Mouse (Mus musculus): Measurements from ENCODE around the gene Npas1.

Npas1 gene

DNA sequence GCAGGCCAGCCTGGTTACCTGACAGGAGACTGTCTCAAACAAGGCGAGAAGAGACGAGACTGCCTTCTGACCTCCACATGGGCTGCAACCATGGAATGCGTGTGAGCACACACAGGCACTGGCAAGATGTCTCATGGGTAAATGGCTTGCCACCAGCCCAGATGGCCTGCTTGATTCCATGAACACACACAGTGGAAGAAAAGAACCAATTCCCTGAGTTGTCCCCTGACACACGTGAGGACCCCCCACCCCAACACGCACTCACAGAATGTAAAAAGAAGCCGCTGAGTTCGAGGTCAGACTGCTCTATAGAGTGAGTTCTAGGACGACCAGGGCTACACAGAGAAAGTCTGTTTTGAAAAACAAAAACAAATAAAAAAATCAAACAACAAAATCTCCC, at the start of gene Npas1:
Npas1 (minus strand) TSS at position 101 of the 400 bp plus-strand sequence.
- no peak for DNase-seq (ENCODE audit: low spot score in 2 of 2)

DNA sequence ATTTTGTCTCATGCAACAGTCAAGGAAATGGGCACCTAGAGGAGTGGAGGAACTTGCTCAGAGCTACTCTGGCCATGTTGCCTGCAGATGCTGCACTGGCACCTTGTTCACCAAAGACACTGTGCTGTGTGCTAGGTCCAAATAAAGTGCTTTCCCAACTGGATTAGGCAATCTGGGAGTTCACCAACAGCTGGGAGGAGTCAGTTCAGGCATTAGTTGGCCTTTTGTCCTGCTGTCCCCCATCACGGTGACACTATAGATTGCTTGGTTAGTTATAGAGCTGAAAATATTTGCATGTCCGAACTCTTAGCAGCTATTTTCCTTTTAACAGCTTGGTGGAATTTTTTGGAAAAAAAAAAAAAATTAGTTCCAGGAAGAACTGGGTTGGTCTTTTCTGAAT, 48.5 kb upstream of the Npas1 start:
- no peak for DNase-seq (ENCODE audit: low spot score in 2 of 2)

DNA sequence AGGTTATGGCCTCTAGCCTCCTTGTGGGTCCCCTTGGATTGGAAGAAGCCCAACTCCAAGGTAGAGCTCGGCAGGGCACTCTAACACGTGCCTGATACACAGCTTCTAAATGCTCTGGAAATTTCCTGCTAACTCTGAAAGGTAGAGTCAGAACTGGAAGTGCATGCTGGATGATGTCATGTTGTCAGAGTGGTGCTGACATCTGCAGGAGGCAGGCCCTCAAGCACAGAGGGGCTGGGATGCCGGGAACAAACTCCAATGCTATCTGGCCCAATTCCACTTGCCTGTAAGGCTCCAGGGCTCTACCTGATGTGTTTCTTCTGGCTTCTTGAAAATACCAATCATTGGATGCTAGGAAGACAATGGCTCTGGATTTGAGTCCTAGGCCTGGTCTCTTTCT, 47.9 kb upstream of the Npas1 start:
- DNase-seq (ENCODE audit: low spot score in 2 of 2), result no peak

- DNase-seq (ENCODE audit: low spot score in 2 of 2), result no peak
Observed at GRCm38 (mm10) chr7:16524308-16524707, 46.8 kb upstream of the Npas1 start.

- DNase-seq (ENCODE audit: low spot score in 2 of 2), result no peak
Observed at GRCm38 (mm10) chr7:16519310-16519709, 41.8 kb upstream of the Npas1 start.

GRCm38 (mm10) chr7:16517198-16517597, 39.7 kb upstream of the Npas1 start:
- no peak for DNase-seq (ENCODE audit: low spot score in 2 of 2)

GRCm38 (mm10) chr7:16507284-16507683, 29.8 kb upstream of the Npas1 start:
- peak; percentile 35 to 37 for DNase-seq (ENCODE audit: low spot score in 2 of 2)

DNA sequence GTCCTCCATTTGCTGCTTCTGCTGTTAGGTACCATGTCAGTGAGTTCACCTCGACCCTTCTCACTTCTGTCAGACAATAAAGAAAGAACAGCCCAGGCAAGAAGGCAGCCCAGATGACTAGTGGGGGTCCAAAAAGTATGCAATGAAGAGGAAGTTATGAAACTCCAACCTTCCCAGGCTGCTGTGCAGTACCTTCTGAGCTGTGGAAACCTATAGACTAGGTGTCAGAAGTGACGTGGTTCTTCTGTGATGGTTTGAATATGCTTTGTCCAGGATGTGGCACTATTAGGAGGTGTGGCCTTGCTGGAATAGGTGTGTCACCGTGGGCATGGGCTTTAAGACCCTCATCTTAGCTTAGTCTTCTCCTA, 27.7 kb upstream of the Npas1 start:
- no peak for DNase-seq (ENCODE audit: low spot score in 2 of 2)

DNA sequence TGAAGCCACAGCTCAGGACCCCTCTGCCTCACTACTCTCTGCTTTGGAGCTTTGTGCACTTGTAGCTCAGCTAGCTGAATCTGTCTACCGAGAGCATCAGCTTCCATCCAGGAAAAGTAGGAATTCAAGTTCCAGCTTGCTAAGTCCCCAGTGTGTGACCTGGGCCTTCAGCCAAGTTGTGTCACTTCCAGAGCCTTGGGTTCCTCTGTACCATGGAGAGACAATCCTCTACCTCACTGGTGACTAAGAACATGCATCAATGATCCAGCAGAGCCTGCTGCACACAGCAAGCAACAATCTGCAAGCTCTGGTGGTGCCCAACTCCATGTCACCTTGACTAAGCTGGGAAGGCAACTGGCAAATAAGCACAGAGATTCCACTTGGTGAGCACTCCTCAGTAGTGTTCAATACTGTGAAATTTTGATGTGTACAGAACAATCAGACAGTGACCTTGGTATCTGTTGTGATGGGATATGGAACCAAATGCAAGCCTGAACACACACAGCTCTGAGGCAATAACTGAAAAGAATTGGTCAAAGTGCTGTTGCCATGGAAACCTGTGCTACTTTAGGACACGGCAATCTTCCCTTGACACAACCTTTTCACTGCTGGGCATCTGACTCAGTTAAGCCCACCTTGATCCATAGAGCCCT, 27.2 kb upstream of the Npas1 start:
- DNase-seq (ENCODE audit: low spot score in 2 of 2), result no peak

GRCm38 (mm10) chr7:16501571-16501970, 24.0 kb upstream of the Npas1 start:
- DNase-seq (ENCODE audit: low spot score in 2 of 2), result no peak

- peak in 1 of 2 experiments; percentile 16 for DNase-seq (ENCODE audit: low spot score in 2 of 2)
Observed at GRCm38 (mm10) chr7:16499671-16500104, 22.2 kb upstream of the Npas1 start.

- DNase-seq (ENCODE audit: low spot score in 2 of 2), result no peak
Observed at GRCm38 (mm10) chr7:16496260-16496659, 18.7 kb upstream of the Npas1 start.

DNA sequence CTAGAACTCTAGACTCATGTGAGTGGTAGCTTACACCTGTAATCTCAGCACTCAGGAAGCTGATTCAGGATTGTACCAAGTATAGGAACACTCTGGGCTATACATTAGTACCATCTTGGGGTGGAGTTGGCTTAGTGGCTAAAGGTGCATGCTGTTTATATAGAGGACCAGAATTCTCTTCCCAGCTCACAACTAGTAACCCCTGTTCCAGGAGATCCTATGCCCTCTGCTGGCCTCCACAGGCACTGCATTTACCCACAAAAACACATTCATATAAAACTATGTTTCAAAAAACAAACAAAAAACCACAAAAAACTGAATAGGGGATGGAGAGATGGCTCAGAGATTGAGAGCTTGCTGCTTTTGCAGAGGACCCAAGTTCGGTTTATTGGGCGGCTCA, 15.8 kb upstream of the Npas1 start:
- peak; percentile 54 to 55 for DNase-seq (ENCODE audit: low spot score in 2 of 2)

GRCm38 (mm10) chr7:16492211-16492610, 14.7 kb upstream of the Npas1 start:
- peak in 1 of 2 experiments; percentile 55 for DNase-seq (ENCODE audit: low spot score in 2 of 2)

GRCm38 (mm10) chr7:16491759-16492158, 14.2 kb upstream of the Npas1 start:
- DNase-seq (ENCODE audit: low spot score in 2 of 2), result peak; percentile 57 to 59

DNA sequence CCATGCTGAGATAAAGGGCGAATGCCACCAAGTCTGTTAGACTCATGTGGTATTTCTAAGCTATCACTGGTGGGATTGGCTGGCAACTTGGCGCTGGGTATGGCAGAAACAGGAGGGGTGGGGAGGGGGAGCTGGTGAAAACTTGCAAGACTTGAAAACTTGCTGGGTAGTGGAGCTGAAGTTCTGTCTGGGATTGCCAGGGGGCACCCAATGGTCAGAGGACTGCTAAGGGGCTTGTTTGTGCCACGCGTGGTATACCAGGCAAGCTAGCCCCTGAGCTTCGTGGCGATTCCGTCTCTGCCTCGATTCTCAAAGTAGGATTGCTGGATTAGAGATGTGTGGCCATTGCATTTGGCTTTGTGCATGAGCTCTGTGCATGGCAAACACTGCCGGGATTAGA, 12.4 kb upstream of the Npas1 start:
- no peak for DNase-seq (ENCODE audit: low spot score in 2 of 2)

- DNase-seq (ENCODE audit: low spot score in 2 of 2), result no peak
Observed at GRCm38 (mm10) chr7:16488816-16489215, 11.3 kb upstream of the Npas1 start.

DNA sequence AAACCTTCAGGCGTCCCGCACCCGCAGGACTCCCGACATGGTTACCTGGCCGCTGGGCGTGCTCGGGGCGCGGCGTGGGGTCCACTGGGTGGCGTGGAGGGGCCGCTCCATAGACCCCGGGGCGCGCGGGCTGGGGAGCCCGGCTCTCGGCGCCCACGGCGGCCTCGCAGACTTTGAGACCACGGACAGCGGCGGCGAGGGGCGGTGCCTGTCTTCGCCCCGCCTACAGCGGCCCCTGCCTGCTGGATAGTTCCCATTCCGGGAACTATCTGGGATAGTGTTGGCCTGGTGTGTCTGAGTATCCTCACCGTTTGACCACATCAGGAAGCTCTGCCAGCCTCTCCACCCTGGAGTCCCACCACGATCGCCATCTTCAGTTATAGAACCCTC, 933 bp downstream of the Npas1 start:
- no peak for DNase-seq (ENCODE audit: low spot score in 2 of 2)

- DNase-seq (ENCODE audit: low spot score in 2 of 2), result no peak
Observed at GRCm38 (mm10) chr7:16475764-16476599, 1.5 kb downstream of the Npas1 start.

GRCm38 (mm10) chr7:16475321-16475720, 2.2 kb downstream of the Npas1 start:
- no peak for DNase-seq (ENCODE audit: low spot score in 2 of 2)

DNA sequence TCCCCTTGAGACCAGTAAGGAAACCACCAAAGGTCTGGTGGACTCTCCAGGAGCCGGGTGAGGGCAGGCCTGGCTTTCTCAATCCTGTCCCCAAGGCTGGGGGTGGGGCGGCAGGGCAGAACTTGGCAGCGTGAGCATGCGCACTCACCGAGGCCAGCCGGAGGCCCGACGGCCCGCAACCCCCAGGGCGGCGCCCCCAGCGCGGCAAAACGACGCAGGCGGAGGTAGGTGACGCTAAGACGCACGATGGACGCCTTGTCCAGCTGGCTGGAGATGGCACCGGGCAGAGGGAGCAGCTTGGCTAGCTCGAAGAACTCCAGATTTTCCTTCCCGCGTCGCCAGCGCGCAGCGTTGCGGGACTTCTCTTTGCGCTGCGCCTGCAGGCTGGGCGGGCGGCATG, 3.1 kb downstream of the Npas1 start:
- no peak for DNase-seq (ENCODE audit: low spot score in 2 of 2)

DNA sequence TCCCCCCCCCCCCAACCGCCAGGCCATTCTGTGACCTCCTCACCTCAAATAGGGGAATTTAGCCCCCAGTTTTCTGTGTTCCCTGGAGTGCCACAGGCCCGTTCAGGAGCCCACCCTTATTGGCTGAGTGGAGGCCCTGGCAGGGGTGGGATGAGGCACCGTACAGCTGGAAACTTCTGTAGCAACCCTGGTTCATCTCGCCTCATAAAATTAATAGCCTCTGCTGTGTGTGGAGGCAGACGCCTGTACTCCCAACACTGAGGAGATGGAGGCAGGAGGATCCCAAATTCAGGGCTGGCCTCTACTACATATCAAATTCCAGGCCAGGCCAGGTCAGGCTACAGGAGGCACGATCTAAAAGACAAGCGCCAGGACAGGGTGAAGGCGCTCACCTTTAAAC, 3.7 kb downstream of the Npas1 start:
- DNase-seq (ENCODE audit: low spot score in 2 of 2), result no peak

DNA sequence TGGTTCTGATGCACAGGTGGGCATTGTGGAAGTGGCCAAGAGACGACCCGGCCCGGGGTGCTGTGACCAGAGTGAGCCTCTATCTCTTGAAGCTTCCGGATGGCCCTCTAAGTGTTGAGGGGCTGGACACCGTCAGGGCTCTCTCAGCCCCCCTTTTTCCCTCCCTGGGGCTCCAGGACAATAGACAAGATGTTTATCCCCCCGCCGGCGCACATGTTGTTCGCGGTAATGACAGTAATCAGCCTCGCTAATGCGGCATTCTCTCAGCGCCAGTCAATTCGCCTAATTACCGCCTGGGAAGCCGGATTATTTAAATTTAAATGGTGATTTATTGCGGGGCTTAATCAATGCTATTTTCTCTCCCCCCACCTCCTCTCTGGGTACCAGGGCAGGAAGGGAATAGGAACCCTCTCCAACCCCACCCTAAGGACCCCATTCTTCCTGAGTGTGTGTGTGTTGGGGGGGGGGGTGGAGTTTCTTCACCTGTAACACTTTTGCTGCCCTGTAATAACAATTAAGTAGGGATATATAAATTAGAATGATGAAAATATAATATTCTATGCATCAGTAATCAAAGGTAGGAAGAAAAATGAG, 5.3 kb downstream of the Npas1 start:
- no peak for DNase-seq (ENCODE audit: low spot score in 2 of 2)

Data from right cerebral cortex, adult 2 months (tissue).